Mouse (Mus musculus) liver, embryonic 13.5 days (tissue): ENCODE measurements around the gene Cog1. TPM values are rescaled to one million over a fixed set of nuclear protein-coding genes. Genes with fewer than 3 reads are reported as not detected.
A peak's percentile ranks its signal among the peaks of the same experiment; 100 is the strongest.

Source experiments
- ATAC-seq: fragments of 200-750 bp; cut with Nextera tagmentation; 2 replicates; pipeline ENCODE4 v1.8.0; 2017; ENCODE audit warnings: low read depth, mild to moderate bottlenecking, moderate number of reproducible peaks, moderate library complexity
- DNase-seq: peaks from one replicate; pipeline ENCODE4 v3.0.0; 2022
- H3K27ac ChIP-seq: fragments of 300-500 bp; sonication (generic); 2 replicates; pipeline ENCODE4 v1.5.1; 2015; ENCODE audit warnings: moderate library complexity, mild to moderate bottlenecking, inconsistent platforms
- H3K27me3 ChIP-seq: fragments of 300-500 bp; sonication (generic); 2 replicates; pipeline ENCODE4 v1.6.1; 2015; ENCODE audit warnings: mild to moderate bottlenecking, inconsistent platforms
- H3K36me3 ChIP-seq: fragments of 300-500 bp; sonication (generic); 2 replicates; pipeline ENCODE4 v1.6.1; 2015; ENCODE audit warnings: mild to moderate bottlenecking, inconsistent platforms
- H3K4me1 ChIP-seq: fragments of 300-500 bp; sonication (generic); replicated peaks from 2 replicates; pipeline ENCODE4 v1.6.1; 2015; ENCODE audit warnings: inconsistent platforms
- H3K4me2 ChIP-seq: fragments of 300-500 bp; sonication (generic); 2 replicates; pipeline ENCODE4 v1.6.1; 2015; ENCODE audit warnings: inconsistent platforms, mild to moderate bottlenecking, moderate library complexity
- H3K4me3 ChIP-seq: fragments of 300-500 bp; sonication (generic); replicated peaks from 2 replicates; pipeline ENCODE4 v1.5.1; 2015; ENCODE audit warnings: mild to moderate bottlenecking, inconsistent platforms
- H3K9ac ChIP-seq: fragments of 300-500 bp; sonication (generic); 2 replicates; pipeline ENCODE4 v1.6.1; 2015; ENCODE audit warnings: mild to moderate bottlenecking, inconsistent platforms
- H3K9me3 ChIP-seq: fragments of 300-500 bp; sonication (generic); replicated peaks from 2 replicates; pipeline ENCODE4 v1.6.1; 2016; ENCODE audit warnings: inconsistent platforms
- WGBS: fragments of 180-500 bp; shearing (Covaris S2); methylation state at CpG from one replicate; pipeline ENCODE4 v1.1.7; 2015; ENCODE audit not compliant: insufficient replicate concordance; 5-methylcytosine and 5-hydroxymethylcytosine counted together
- polyA plus RNA-seq: library from polyadenylated mRNA; unstranded; fragments of >200 nt; fragmentation: Nextera tagmentation; extraction: Ambion mirVana; gene quantifications from 2 replicates; pipeline ENCODE4 v1.2.1, GENCODE M21; 2015

Gene Cog1
- polyA plus RNA-seq, 1 experiment from 2014 or later = 12.3 TPM

GRCm38 (mm10) chr11:113708629-113709213 is 59.8 kb downstream of the Cog1 start:
- DNase-seq (no peak), ATAC-seq (no peak)
- Histone ChIP-seq H3K9ac (no peak overlapping the region), H3K9me3 (no peaks in the 10 kb centered on the region), H3K4me2 (no peak overlapping the region), H3K27me3 (peaks cover 32% of the 10 kb centered on the region), H3K36me3 (no peaks in the 10 kb centered on the region), H3K4me3 (no peak overlapping the region), H3K4me1 (peaks cover 3% of the 10 kb centered on the region), H3K27ac (no peak overlapping the region)
- WGBS = 58% methylated on average over 19 of the region's 19 CpGs

GRCm38 (mm10) chr11:113709272-113709671 is 60.3 kb downstream of the Cog1 start:
- no peaks in the 10 kb centered on the region for H3K36me3 ChIP-seq
- peaks cover 3% of the 10 kb centered on the region for H3K4me1 ChIP-seq
- 28% methylated on average over 15 of the region's 15 CpGs for WGBS
- no peak overlapping the region for H3K4me3 ChIP-seq
- H3K27ac ChIP-seq = no peak overlapping the region
- H3K4me2 ChIP-seq = no peak overlapping the region
- ATAC-seq (no peak), DNase-seq (no peak)
- H3K9me3 ChIP-seq = no peaks in the 10 kb centered on the region
- no peak overlapping the region for H3K9ac ChIP-seq
- H3K27me3 ChIP-seq = peaks cover 32% of the 10 kb centered on the region

GRCm38 (mm10) chr11:113709731-113710256 is 60.8 kb downstream of the Cog1 start, which contains the start of gene Cpsf4l:
Gene Cpsf4l (minus strand): TSS chr11:113710017.
- Histone ChIP-seq H3K4me3 (no peak within 1 kb of the TSS), H3K4me2 (no peak within 1 kb of the TSS), H3K4me1 (peaks cover 3% of the 10 kb centered on the region), H3K9me3 (no peaks in the 10 kb centered on the region), H3K27ac (no peak within 1 kb of the TSS), H3K36me3 (no peaks in the 10 kb centered on the region), H3K27me3 (peaks cover 32% of the 10 kb centered on the region), H3K9ac (no peak within 1 kb of the TSS)
- WGBS = 18% methylated on average over 11 of the region's 11 CpGs
- DNase-seq (no peak), ATAC-seq (no peak)

GRCm38 (mm10) chr11:113710257-113710777 is 61.3 kb downstream of the Cog1 start:
- H3K4me2 ChIP-seq = no peak overlapping the region
- DNase-seq (no peak), ATAC-seq (no peak)
- WGBS = 19% methylated on average over 10 of the region's 10 CpGs
- no peaks in the 10 kb centered on the region for H3K9me3 ChIP-seq
- no peak overlapping the region for H3K4me3 ChIP-seq
- H3K27ac ChIP-seq = no peak overlapping the region
- H3K27me3 ChIP-seq = peaks cover 32% of the 10 kb centered on the region
- no peaks in the 10 kb centered on the region for H3K36me3 ChIP-seq
- peaks cover 7% of the 10 kb centered on the region for H3K4me1 ChIP-seq
- H3K9ac ChIP-seq = no peak overlapping the region

GRCm38 (mm10) chr11:113711061-113711460 is 62.1 kb downstream of the Cog1 start:
- ATAC-seq (no peak), DNase-seq (no peak)
- no peaks in the 10 kb centered on the region for H3K9me3 ChIP-seq
- H3K4me1 ChIP-seq = peaks cover 8% of the 10 kb centered on the region
- no peak overlapping the region for H3K4me3 ChIP-seq
- H3K27ac ChIP-seq = no peak overlapping the region
- peaks cover 32% of the 10 kb centered on the region for H3K27me3 ChIP-seq
- H3K9ac ChIP-seq = no peak overlapping the region
- H3K36me3 ChIP-seq = no peaks in the 10 kb centered on the region
- no peak overlapping the region for H3K4me2 ChIP-seq
- 63% methylated on average over 1 of the region's 1 CpGs for WGBS

GRCm38 (mm10) chr11:113715078-113715674 is 66.2 kb downstream of the Cog1 start:
- DNase-seq = peak; percentile 22
- Histone ChIP-seq H3K4me2 (no peak overlapping the region), H3K36me3 (no peaks in the 10 kb centered on the region), H3K27ac (no peak overlapping the region), H3K27me3 (peaks cover 16% of the 10 kb centered on the region), H3K4me1 (peaks cover 8% of the 10 kb centered on the region), H3K9me3 (no peaks in the 10 kb centered on the region), H3K9ac (no peak overlapping the region), H3K4me3 (no peak overlapping the region)
- peak; percentile 47; the same call in 1 of the 2 replicates for ATAC-seq
- 63% methylated on average over 7 of the region's 7 CpGs for WGBS

- ATAC-seq (no peak), DNase-seq (no peak)
- H3K27me3 ChIP-seq = peaks cover 10% of the 10 kb centered on the region; the same call in 1 of the 2 replicates
- H3K9me3 ChIP-seq = no peaks in the 10 kb centered on the region
- no peak overlapping the region for H3K4me2 ChIP-seq
- 84% methylated on average over 2 of the region's 2 CpGs for WGBS
- peaks cover 4% of the 10 kb centered on the region; the same call in 1 of the 2 replicates for H3K4me1 ChIP-seq
- no peaks in the 10 kb centered on the region for H3K36me3 ChIP-seq
- no peak overlapping the region for H3K4me3 ChIP-seq
- no peak overlapping the region for H3K27ac ChIP-seq
- H3K9ac ChIP-seq = no peak overlapping the region
These were observed 67.2 kb downstream of the Cog1 start for GRCm38 (mm10) chr11:113716132-113716531.

Other genes with a start within 250 kb of the Cog1 start
- 2.7 and 2.9 TPM in 2 replicates for gene Sstr2, start 29.8 kb upstream of the Cog1 start, polyA plus RNA-seq
- gene Slc39a11, start 910 bp downstream of the Cog1 start, polyA plus RNA-seq = 15.0 and 16.3 TPM in 2 replicates
- gene Fam104a, start 35.0 kb downstream of the Cog1 start, polyA plus RNA-seq = 45.1 and 46.3 TPM in 2 replicates
- 9.5 and 11.0 TPM in 2 replicates for gene D11Wsu47e, start 35.2 kb downstream of the Cog1 start, polyA plus RNA-seq
- not detected in 2 replicates for gene Cpsf4l, start 60.8 kb downstream of the Cog1 start, polyA plus RNA-seq
- 17.3 and 18.4 TPM in 2 replicates for gene Cdc42ep4, start 102.7 kb downstream of the Cog1 start, polyA plus RNA-seq